Mouse (Mus musculus) stomach, embryonic 15.5 days (tissue): ENCODE results near the gene Tpk1. TPM values are rescaled to one million over a fixed set of nuclear protein-coding genes. Genes with fewer than 3 reads are reported as not detected.

ENCODE experiments used
- ATAC-seq: fragments of 200-750 bp; cut with Nextera tagmentation; 2 replicates; pipeline ENCODE4 v1.8.0; 2017; ENCODE audit warnings: low read depth, moderate number of reproducible peaks, moderate TSS enrichment; ENCODE audit not compliant: insufficient read depth, low FRiP score
- H3K27ac ChIP-seq: fragments of 300-500 bp; sonication (generic); 2 replicates; pipeline ENCODE4 v1.5.1; 2015; ENCODE audit warnings: mild to moderate bottlenecking, inconsistent platforms
- H3K27me3 ChIP-seq: fragments of 300-500 bp; sonication (generic); replicated peaks from 2 replicates; pipeline ENCODE4 v1.6.1; 2015; ENCODE audit warnings: inconsistent platforms
- H3K36me3 ChIP-seq: fragments of 300-500 bp; sonication (generic); 2 replicates; pipeline ENCODE4 v1.6.1; 2015; ENCODE audit warnings: inconsistent platforms
- H3K4me1 ChIP-seq: fragments of 300-500 bp; sonication (generic); 2 replicates; pipeline ENCODE4 v1.6.1; 2015; ENCODE audit warnings: inconsistent platforms
- H3K4me2 ChIP-seq: fragments of 300-500 bp; sonication (generic); 2 replicates; pipeline ENCODE4 v1.6.1; 2015; ENCODE audit warnings: mild to moderate bottlenecking, inconsistent platforms
- H3K4me3 ChIP-seq: fragments of 300-500 bp; sonication (generic); replicated peaks from 2 replicates; pipeline ENCODE4 v1.5.1; 2015; ENCODE audit warnings: inconsistent platforms
- H3K9ac ChIP-seq: fragments of 300-500 bp; sonication (generic); 2 replicates; pipeline ENCODE4 v1.6.1; 2015; ENCODE audit warnings: inconsistent platforms
- H3K9me3 ChIP-seq: fragments of 300-500 bp; sonication (generic); 2 replicates; pipeline ENCODE4 v1.6.1; 2016; ENCODE audit warnings: inconsistent platforms
- WGBS: fragments of 180-500 bp; shearing (Covaris S2); methylation state at CpG from one replicate; pipeline ENCODE4 v1.1.7; 2015; 5-methylcytosine and 5-hydroxymethylcytosine counted together
- polyA plus RNA-seq: library from polyadenylated mRNA; unstranded; fragments of >200 nt; fragmentation: Nextera tagmentation; extraction: Ambion mirVana; gene quantifications from 2 replicates; pipeline ENCODE4 v1.2.1, GENCODE M21; 2015

Tpk1 gene
- polyA plus RNA-seq, 1 experiment from 2014 or later = 15.4 TPM

DNA sequence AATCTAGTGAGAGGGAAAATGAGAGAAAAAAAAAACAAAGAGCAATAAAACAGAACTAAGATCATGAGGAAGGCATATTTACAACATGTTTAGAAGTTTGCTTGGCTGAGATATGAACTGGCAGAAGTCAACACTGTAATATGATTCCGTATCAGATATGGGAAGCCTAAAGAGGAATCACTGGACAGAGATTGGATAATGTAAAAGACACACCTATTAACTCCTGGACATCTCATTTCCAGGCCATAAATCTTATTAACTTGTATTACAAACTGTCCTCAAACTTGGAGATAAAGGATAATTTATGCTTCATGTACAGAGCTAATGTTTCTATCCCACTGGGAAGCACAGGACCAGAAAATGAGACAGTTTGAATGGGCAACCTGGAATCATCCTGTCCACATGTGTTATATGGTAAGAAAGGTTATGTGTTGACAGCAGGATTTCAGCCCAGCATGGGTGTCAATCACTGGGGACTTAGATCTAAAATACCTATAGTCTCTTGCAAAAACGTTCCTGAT, 203.2 kb downstream of the Tpk1 start:
- Histone ChIP-seq H3K4me1 (no peaks in the 10 kb centered on the region), H3K4me3 (no peak overlapping the region), H3K9me3 (no peaks in the 10 kb centered on the region), H3K27ac (no peak overlapping the region), H3K9ac (no peak overlapping the region), H3K4me2 (no peak overlapping the region), H3K36me3 (no peaks in the 10 kb centered on the region), H3K27me3 (no peaks in the 10 kb centered on the region)
- WGBS = 64% methylated on average over 2 of the region's 2 CpGs
- no peak for ATAC-seq

- Histone ChIP-seq H3K9me3 (no peaks in the 10 kb centered on the region), H3K27me3 (no peaks in the 10 kb centered on the region), H3K36me3 (no peaks in the 10 kb centered on the region), H3K9ac (no peak overlapping the region), H3K27ac (no peak overlapping the region), H3K4me2 (no peak overlapping the region), H3K4me1 (no peaks in the 10 kb centered on the region), H3K4me3 (no peak overlapping the region)
- no peak for ATAC-seq
- 71% methylated on average over 2 of the region's 2 CpGs for WGBS
Observed at GRCm38 (mm10) chr6:43462189-43462848, 203.8 kb downstream of the Tpk1 start.

DNA sequence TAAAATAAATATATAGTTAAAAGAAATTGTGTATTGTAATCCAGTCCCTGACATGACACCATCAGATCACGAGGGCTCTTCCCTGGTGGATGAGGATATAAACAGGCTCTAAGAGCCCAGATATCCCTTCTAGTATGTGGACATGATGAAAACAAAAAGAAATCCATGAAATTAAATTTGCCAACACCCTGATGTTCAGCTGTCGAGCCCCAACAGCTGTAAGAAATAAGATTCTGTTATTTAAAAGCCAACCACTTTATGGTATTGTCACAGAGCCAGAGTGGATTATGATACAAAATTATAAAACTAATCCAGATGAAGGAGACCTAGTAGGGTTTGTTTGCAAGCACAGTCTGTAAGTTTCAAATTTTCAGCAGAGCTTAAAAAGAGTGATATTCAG, 207.0 kb downstream of the Tpk1 start:
- no peak overlapping the region for H3K4me3 ChIP-seq
- H3K9ac ChIP-seq = no peak overlapping the region
- ATAC-seq = no peak
- H3K9me3 ChIP-seq = no peaks in the 10 kb centered on the region
- H3K27ac ChIP-seq = no peak overlapping the region
- H3K27me3 ChIP-seq = no peaks in the 10 kb centered on the region
- WGBS = 57% methylated on average over 2 of the region's 2 CpGs
- H3K4me2 ChIP-seq = no peak overlapping the region
- no peaks in the 10 kb centered on the region for H3K4me1 ChIP-seq
- no peaks in the 10 kb centered on the region for H3K36me3 ChIP-seq

- Histone ChIP-seq H3K27me3 (no peaks in the 10 kb centered on the region), H3K9ac (no peak overlapping the region), H3K4me2 (no peak overlapping the region), H3K36me3 (no peaks in the 10 kb centered on the region), H3K9me3 (no peaks in the 10 kb centered on the region), H3K4me1 (no peaks in the 10 kb centered on the region), H3K4me3 (no peak overlapping the region), H3K27ac (no peak overlapping the region)
- 91% methylated on average over 2 of the region's 2 CpGs for WGBS
- no peak for ATAC-seq
Observed at GRCm38 (mm10) chr6:43457989-43458388, 208.1 kb downstream of the Tpk1 start.

- no peak overlapping the region for H3K9ac ChIP-seq
- no peaks in the 10 kb centered on the region for H3K4me1 ChIP-seq
- H3K4me3 ChIP-seq = no peak overlapping the region
- no peak overlapping the region for H3K4me2 ChIP-seq
- WGBS = 80% methylated on average over 2 of the region's 2 CpGs
- H3K36me3 ChIP-seq = no peaks in the 10 kb centered on the region
- H3K9me3 ChIP-seq = no peaks in the 10 kb centered on the region
- no peak overlapping the region for H3K27ac ChIP-seq
- no peaks in the 10 kb centered on the region for H3K27me3 ChIP-seq
- no peak for ATAC-seq
Observed at GRCm38 (mm10) chr6:43449498-43449897, 216.6 kb downstream of the Tpk1 start.

DNA sequence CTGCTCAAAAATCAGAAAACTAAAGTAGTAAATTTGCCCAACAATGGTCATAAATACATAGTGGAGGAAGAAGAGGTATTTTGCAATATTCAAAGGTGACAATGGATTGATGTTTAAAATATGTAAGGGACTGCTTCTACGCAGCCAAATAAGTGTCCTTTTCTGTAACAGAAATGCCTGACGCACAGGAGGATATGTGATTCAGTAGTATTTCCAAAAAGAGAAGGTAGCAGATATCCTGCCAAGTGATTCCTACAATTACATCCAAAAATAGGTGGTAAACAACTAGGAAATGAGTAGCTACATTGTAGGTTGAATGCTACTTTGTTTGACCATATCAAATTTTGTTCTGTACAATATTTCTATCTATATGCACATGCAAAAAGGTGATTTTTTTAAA, 220.2 kb downstream of the Tpk1 start:
- H3K27ac ChIP-seq = no peak overlapping the region
- no peaks in the 10 kb centered on the region for H3K4me1 ChIP-seq
- WGBS = 83% methylated on average over 2 of the region's 2 CpGs
- H3K4me2 ChIP-seq = no peak overlapping the region
- no peaks in the 10 kb centered on the region for H3K36me3 ChIP-seq
- no peak for ATAC-seq
- H3K27me3 ChIP-seq = no peaks in the 10 kb centered on the region
- H3K4me3 ChIP-seq = no peak overlapping the region
- H3K9ac ChIP-seq = no peak overlapping the region
- no peaks in the 10 kb centered on the region for H3K9me3 ChIP-seq

- Histone ChIP-seq H3K4me3 (no peak overlapping the region), H3K4me1 (no peaks in the 10 kb centered on the region), H3K4me2 (no peak overlapping the region), H3K27me3 (no peaks in the 10 kb centered on the region), H3K9me3 (no peaks in the 10 kb centered on the region), H3K9ac (no peak overlapping the region), H3K36me3 (no peaks in the 10 kb centered on the region), H3K27ac (no peak overlapping the region)
- 79% methylated on average over 3 of the region's 3 CpGs for WGBS
- no peak for ATAC-seq
Observed at GRCm38 (mm10) chr6:43442191-43442590, 223.9 kb downstream of the Tpk1 start.

- no peak overlapping the region for H3K4me2 ChIP-seq
- H3K27ac ChIP-seq = no peak overlapping the region
- no peaks in the 10 kb centered on the region for H3K9me3 ChIP-seq
- no peaks in the 10 kb centered on the region for H3K4me1 ChIP-seq
- no peak overlapping the region for H3K9ac ChIP-seq
- ATAC-seq = no peak
- no peaks in the 10 kb centered on the region for H3K36me3 ChIP-seq
- H3K4me3 ChIP-seq = no peak overlapping the region
- no peaks in the 10 kb centered on the region for H3K27me3 ChIP-seq
- WGBS = 67% methylated on average over 2 of the region's 2 CpGs
Observed at GRCm38 (mm10) chr6:43435987-43436541, 230.0 kb downstream of the Tpk1 start.

GRCm38 (mm10) chr6:43434365-43434764, 231.7 kb downstream of the Tpk1 start:
- Histone ChIP-seq H3K4me3 (no peak overlapping the region), H3K4me1 (no peaks in the 10 kb centered on the region), H3K9ac (no peak overlapping the region), H3K27ac (no peak overlapping the region), H3K36me3 (no peaks in the 10 kb centered on the region), H3K4me2 (no peak overlapping the region), H3K9me3 (no peaks in the 10 kb centered on the region), H3K27me3 (no peaks in the 10 kb centered on the region)
- 63% methylated on average over 1 of the region's 1 CpGs for whole genome bisulfite sequencing
- ATAC-seq = no peak

DNA sequence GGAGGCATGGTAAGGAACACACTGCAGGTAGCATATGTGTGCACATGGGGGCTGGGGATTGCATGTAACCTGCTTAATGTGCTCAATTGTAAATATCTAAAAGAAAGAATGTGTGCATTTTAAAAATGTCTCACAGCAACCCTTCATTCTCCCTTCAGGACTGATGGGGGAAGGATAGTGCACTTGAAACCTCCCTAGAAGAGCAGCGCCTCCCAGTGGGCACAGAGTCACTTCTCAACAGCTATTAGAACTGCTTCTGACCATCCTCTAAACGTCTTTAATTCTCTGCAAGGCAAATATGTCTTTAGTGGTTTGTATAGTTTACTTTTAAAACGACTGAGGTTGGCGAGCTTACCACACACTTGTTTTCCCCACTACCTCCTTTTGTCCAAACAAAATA, 241.1 kb downstream of the Tpk1 start:
- Histone ChIP-seq H3K27ac (no peak overlapping the region), H3K36me3 (no peaks in the 10 kb centered on the region), H3K4me1 (no peaks in the 10 kb centered on the region), H3K9me3 (no peaks in the 10 kb centered on the region), H3K4me3 (no peak overlapping the region), H3K27me3 (no peaks in the 10 kb centered on the region), H3K9ac (no peak overlapping the region), H3K4me2 (no peak overlapping the region)
- no peak for ATAC-seq
- 33% methylated on average over 4 of the region's 4 CpGs for WGBS

- H3K36me3 ChIP-seq = no peaks in the 10 kb centered on the region
- H3K4me3 ChIP-seq = no peak overlapping the region
- no peak overlapping the region for H3K27ac ChIP-seq
- H3K27me3 ChIP-seq = no peaks in the 10 kb centered on the region
- H3K4me2 ChIP-seq = no peak overlapping the region
- ATAC-seq = no peak
- 61% methylated on average over 7 of the region's 7 CpGs for WGBS
- H3K4me1 ChIP-seq = no peaks in the 10 kb centered on the region
- no peaks in the 10 kb centered on the region for H3K9me3 ChIP-seq
- no peak overlapping the region for H3K9ac ChIP-seq
Observed at GRCm38 (mm10) chr6:43420358-43420979, 245.6 kb downstream of the Tpk1 start.

DNA sequence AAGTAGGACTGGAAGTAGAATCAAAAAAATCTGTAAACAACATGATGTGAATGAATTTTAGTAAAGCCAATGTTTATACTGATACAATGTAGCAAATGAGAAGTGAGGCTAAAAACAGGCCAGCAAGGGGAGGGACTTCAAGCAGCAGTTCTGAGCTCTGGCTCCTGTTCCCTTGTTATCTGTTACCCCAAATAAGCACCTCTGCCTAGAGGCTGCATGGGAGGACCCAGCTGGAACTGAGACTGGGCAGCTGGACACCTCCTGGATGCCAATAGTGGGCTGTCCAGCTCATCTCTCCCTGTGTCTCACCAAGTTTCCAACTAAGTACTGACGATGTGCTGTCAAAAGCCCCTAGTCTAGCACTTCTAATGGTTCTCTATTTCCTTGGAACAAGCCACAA, 257.1 kb downstream of the Tpk1 start:
- no peaks in the 10 kb centered on the region for H3K4me1 ChIP-seq
- no peaks in the 10 kb centered on the region for H3K36me3 ChIP-seq
- H3K9me3 ChIP-seq = no peaks in the 10 kb centered on the region
- H3K27me3 ChIP-seq = no peaks in the 10 kb centered on the region
- H3K27ac ChIP-seq = no peak overlapping the region
- H3K4me3 ChIP-seq = no peak overlapping the region
- WGBS = 81% methylated on average over 1 of the region's 1 CpGs
- ATAC-seq = no peak
- H3K4me2 ChIP-seq = no peak overlapping the region
- H3K9ac ChIP-seq = no peak overlapping the region
